Mouse (Mus musculus): ENCODE results near the gene Ankrd40. TPM values are rescaled to one million over a fixed set of nuclear protein-coding genes. Genes with fewer than 3 reads are reported as not detected.

Gene Ankrd40
- polyA plus RNA-seq, 1 experiment from 2014 or later = 20.9 TPM

Other genes with a start within 250 kb of the Ankrd40 start
- 42.6 and 43.1 TPM in 2 replicates for gene Tob1, start 116.5 kb upstream of the Ankrd40 start, polyA plus RNA-seq (2016; fragmentation: Nextera tagmentation; extraction: Ambion mirVana)
- 4.4 and 5.1 TPM in 2 replicates for gene Wfikkn2, start 82.0 kb upstream of the Ankrd40 start, polyA plus RNA-seq (2016; fragmentation: Nextera tagmentation; extraction: Ambion mirVana)
- 0.27 TPM in 1 of 2 replicates, not detected in the other for gene Gm21885, start 46.1 kb upstream of the Ankrd40 start, polyA plus RNA-seq (2016; fragmentation: Nextera tagmentation; extraction: Ambion mirVana)
- 174 and 179 TPM in 2 replicates for gene Luc7l3, start 6.0 kb upstream of the Ankrd40 start, polyA plus RNA-seq (2016; fragmentation: Nextera tagmentation; extraction: Ambion mirVana)
- 0.41 and 0.49 TPM in 2 replicates for gene Abcc3, start 65.0 kb downstream of the Ankrd40 start, polyA plus RNA-seq (2016; fragmentation: Nextera tagmentation; extraction: Ambion mirVana)
- gene Cacna1g, start 146.2 kb downstream of the Ankrd40 start, polyA plus RNA-seq (2016; fragmentation: Nextera tagmentation; extraction: Ambion mirVana) = 9.6 and 12.1 TPM in 2 replicates
- 0.19 and 0.26 TPM in 2 replicates for gene Spata20, start 158.2 kb downstream of the Ankrd40 start, polyA plus RNA-seq (2016; fragmentation: Nextera tagmentation; extraction: Ambion mirVana)
- gene Epn3, start 172.0 kb downstream of the Ankrd40 start, polyA plus RNA-seq (2016; fragmentation: Nextera tagmentation; extraction: Ambion mirVana) = 0.52 and 0.97 TPM in 2 replicates
- gene Mycbpap, start 193.7 kb downstream of the Ankrd40 start, polyA plus RNA-seq (2016; fragmentation: Nextera tagmentation; extraction: Ambion mirVana) = 3.7 and 3.8 TPM in 2 replicates
- 2.8 and 3.0 TPM in 2 replicates for gene Rsad1, start 221.3 kb downstream of the Ankrd40 start, polyA plus RNA-seq (2016; fragmentation: Nextera tagmentation; extraction: Ambion mirVana)
- 0.69 TPM in 1 of 2 replicates, not detected in the other for gene Chad, start 237.0 kb downstream of the Ankrd40 start, polyA plus RNA-seq (2016; fragmentation: Nextera tagmentation; extraction: Ambion mirVana)